Mouse (Mus musculus): ENCODE measurements around the gene Apoc2.

GRCm38 (mm10) chr7:19690845-19691244 lies 13.1 kb upstream of the Apoc2 start:
- no peak for TF ChIP-seq CTCF (IDR thresholded peaks at IDR 0.05; ENCODE audit: insufficient read depth, low read depth, low read length)
- no peak for TF ChIP-seq POLR2A (IDR thresholded peaks at IDR 0.05; ENCODE audit: insufficient read depth, low read depth, low read length)
